Mouse (Mus musculus): ENCODE measurements around the gene Chchd5.

The Chchd5 gene

GRCm38 (mm10) chr2:129152751-129153150, 23.3 kb downstream of the Chchd5 start:
- DNase-seq (ENCODE audit: low spot score in 2 of 2): no peak

GRCm38 (mm10) chr2:129164815-129165214, 35.3 kb downstream of the Chchd5 start:
- no peak for DNase-seq (ENCODE audit: low spot score in 2 of 2)

- DNase-seq (ENCODE audit: low spot score in 2 of 2): no peak
These were observed 37.3 kb downstream of the Chchd5 start for GRCm38 (mm10) chr2:129166466-129167463.

DNA sequence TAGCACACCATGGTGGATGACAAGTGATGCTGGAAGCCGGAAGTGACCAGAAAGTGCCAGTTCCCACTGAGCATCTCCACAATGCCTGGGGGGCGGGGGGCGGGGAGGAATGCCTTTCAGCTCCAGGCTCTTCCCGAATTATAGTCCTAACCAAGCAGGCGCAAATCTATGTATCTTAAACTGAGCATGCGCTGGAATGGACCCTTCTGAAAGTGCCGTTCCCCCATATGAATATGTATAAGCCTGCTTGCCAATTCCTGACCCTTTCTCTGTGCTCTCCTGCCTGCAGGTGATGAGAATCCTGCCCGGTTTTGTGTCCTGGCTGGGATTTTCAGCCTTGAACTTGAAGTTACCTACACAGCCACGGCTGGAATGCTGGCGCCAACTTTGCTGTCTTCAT, 43.9 kb downstream of the Chchd5 start:
- DNase-seq (ENCODE audit: low spot score in 2 of 2): no peak

GRCm38 (mm10) chr2:129174474-129174873, 45.0 kb downstream of the Chchd5 start:
- peak in 1 of 2 experiments; percentile 28 for DNase-seq (ENCODE audit: low spot score in 2 of 2)

GRCm38 (mm10) chr2:129175636-129176035, 46.1 kb downstream of the Chchd5 start:
- DNase-seq (ENCODE audit: low spot score in 2 of 2): no peak

- no peak for DNase-seq (ENCODE audit: low spot score in 2 of 2)
These were observed 47.3 kb downstream of the Chchd5 start for GRCm38 (mm10) chr2:129176676-129177420.

- no peak for DNase-seq (ENCODE audit: low spot score in 2 of 2)
These were observed 48.2 kb downstream of the Chchd5 start for GRCm38 (mm10) chr2:129177661-129178060.

DNA sequence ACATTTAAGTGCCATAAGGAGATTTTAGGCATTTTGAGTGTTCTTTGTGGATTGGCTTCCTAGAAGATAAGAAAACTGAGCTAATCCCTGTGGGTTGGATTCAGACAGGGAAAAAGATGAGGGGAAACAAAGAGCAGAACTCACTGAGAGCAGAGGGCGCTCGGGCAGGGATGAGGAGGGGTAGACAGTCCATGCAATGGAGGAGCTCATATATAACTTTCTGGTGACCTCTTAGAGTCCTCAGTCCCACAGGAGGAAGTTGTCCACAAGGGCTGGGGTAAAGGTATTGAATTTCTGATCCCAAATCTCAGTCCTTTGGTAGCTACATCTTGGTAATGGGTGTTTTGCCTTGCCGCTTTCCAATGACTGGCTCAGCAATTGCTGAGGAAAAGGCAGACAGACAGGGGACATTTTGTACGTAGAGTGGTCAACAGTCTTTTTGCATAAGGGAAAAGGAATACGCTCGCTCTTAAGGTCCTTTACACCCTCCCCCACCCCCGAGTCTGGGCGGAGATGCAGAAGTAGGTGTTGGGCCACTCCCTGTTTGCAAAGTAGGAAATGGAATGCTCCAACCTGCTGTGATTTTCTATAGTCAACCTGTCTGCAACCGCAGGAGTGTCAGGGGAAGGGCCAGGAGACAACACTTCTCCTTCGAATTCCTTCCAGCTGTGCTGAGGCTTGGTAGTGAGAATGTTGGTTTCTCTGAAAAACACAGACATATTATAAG, 48.8 kb downstream of the Chchd5 start:
- no peak for DNase-seq (ENCODE audit: low spot score in 2 of 2)

DNA sequence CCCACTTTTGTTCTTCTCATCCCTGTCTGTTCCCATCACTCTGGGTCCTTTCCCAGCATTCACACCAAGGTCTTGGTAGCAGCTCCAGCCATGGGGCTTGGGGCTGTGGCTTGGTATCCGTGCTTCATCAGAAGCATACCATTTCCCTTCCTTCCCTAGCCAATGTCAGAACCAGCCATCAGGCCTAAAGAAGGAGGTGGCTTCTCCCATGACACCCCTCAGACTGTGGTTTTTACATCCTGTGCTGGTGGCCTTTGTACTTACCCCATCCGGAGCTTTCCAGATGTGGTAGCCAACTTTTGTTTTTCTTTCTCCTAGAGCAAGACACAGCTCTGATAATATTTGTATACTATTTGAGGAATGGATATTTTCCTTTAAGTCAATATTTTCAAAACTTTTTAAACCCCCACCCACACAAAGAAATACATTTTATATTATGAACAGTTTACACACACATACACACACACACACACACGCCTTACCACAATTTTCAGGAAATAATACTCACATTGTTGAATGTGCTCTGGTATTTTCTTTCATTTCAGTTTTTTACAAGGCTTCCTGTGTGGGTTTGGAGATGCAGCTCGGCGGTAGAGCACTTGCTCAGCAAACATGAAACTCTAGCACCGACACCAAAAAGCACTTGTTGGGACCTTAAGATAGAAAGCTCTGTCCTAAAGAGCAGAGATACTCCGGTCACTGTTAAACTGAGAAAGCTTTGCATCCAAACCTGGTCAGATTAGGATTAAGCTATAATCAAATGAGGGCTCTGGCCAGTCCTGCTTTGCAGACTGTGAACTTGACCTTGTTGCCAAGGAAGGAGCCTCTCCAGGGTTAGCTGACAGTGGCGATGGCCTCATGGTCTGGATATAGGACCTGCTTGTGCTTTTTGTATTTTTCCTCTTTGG, 50.7 kb downstream of the Chchd5 start:
- no peak for DNase-seq (ENCODE audit: low spot score in 2 of 2)

GRCm38 (mm10) chr2:129181509-129181908, 52.0 kb downstream of the Chchd5 start:
- no peak for DNase-seq (ENCODE audit: low spot score in 2 of 2)

DNA sequence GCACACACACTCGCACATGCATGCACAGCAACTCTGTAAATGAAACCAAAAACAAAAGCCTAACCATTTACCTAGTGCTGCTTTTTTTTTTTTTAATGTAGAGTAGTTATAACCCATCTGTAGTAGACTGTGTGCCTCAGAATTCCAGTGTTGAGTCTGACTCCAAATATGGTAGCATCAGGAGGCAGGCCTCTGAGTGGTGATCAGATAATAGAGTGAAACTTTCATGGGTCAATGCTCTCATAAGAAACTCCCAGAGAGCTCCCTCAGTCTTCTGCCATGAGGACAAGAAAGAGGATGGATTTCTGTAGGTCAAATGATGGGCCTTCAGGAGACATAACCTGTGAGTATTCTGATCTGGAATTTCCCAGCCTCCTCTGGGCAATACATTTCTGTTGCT, 52.9 kb downstream of the Chchd5 start:
- no peak for DNase-seq (ENCODE audit: low spot score in 2 of 2)

DNA sequence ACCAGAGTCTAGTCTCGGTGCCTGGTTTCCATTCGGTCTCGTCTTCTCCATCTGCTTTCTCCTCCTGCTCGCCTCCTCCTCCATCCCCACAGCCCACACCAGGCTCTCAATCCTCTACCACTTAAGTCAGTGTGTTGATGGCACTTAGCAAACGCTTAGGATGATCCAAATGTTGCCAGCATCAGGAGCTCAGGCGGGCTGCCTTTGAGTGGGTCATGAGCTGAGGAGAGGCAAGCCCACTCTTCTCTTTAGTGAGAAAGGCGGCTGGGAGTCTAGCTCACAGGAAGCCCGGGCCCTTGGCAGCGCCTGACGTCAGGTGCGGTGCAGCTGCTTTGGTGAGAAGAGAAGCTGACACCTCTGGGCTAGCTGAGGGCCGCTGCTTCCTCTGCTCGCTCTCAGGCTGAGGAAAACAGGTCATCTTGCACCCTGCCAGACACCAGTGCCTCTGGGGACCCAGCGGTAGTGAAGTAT, 54.1 kb downstream of the Chchd5 start:
- no peak for DNase-seq (ENCODE audit: low spot score in 2 of 2)

All from urinary bladder, adult 18-20 months (tissue).